Mouse (Mus musculus) megakaryocyte-erythroid progenitor cell, adult 5 weeks (primary cell): ENCODE measurements around the gene Gsta3. TPM values are rescaled to one million over a fixed set of nuclear protein-coding genes. Genes with fewer than 3 reads are reported as not detected.

Source experiments
- polyA plus RNA-seq: library from polyadenylated mRNA; stranded (reverse); fragments of >175 nt; gene quantifications from 2 replicates; pipeline ENCODE4 v1.2.3, GENCODE M21; 2012

Gene Gsta3
- polyA plus RNA-seq: not detected in 2 replicates

GRCm38 (mm10) chr1:21239911-21240898, at the start of gene Gsta3:
TSS of gene Gsta3 (plus strand) at chr1:21240589.

GRCm38 (mm10) chr1:21218489-21218919, 21.9 kb upstream of the Gsta3 start, which contains the start of gene Tmem14a:
TSS of gene Tmem14a (plus strand) at chr1:21218575.

Other genes with a start within 250 kb of the Gsta3 start
- 1.4 and 1.6 TPM in 2 replicates for gene Tram2, start 161.4 kb upstream of the Gsta3 start, polyA plus RNA-seq
- gene Tmem14a, start 22.0 kb upstream of the Gsta3 start, polyA plus RNA-seq: 0.77 and 0.89 TPM in 2 replicates
- not detected in 2 replicates for gene Khdc1a, start 109.1 kb downstream of the Gsta3 start, polyA plus RNA-seq
- not detected in 2 replicates for gene Khdc1c, start 127.7 kb downstream of the Gsta3 start, polyA plus RNA-seq
- not detected in 2 replicates for gene Khdc1b, start 143.0 kb downstream of the Gsta3 start, polyA plus RNA-seq